Mouse (Mus musculus): ENCODE results near the gene Plppr5.

Plppr5 gene

GRCm38 (mm10) chr3:117574529-117575252 lies at the start of gene Plppr5:
Plppr5 (plus strand) TSS chr3:117574836.
- peak; percentile 50 to 51 for DNase-seq

- DNase-seq: no peak
Observed at GRCm38 (mm10) chr3:117549899-117550298, 24.7 kb upstream of the Plppr5 start.

- no peak for DNase-seq
Observed at GRCm38 (mm10) chr3:117550526-117550925, 24.1 kb upstream of the Plppr5 start.

GRCm38 (mm10) chr3:117556972-117557371 lies 17.7 kb upstream of the Plppr5 start:
- no peak for DNase-seq

GRCm38 (mm10) chr3:117575253-117575927 lies 754 bp downstream of the Plppr5 start:
- DNase-seq: peak; percentile 18 to 31

- no peak for DNase-seq
Observed at GRCm38 (mm10) chr3:117575928-117576254, 1.3 kb downstream of the Plppr5 start.

- peak in 1 of 2 experiments; percentile 4 for DNase-seq
Observed at GRCm38 (mm10) chr3:117577349-117577748, 2.7 kb downstream of the Plppr5 start.

GRCm38 (mm10) chr3:117582628-117583027 lies 8.0 kb downstream of the Plppr5 start:
- no peak for DNase-seq

GRCm38 (mm10) chr3:117602404-117602803 lies 27.8 kb downstream of the Plppr5 start:
- no peak for DNase-seq

- DNase-seq: peak in 1 of 2 experiments; percentile 1
Observed at GRCm38 (mm10) chr3:117603458-117603857, 28.8 kb downstream of the Plppr5 start.

- DNase-seq: no peak
Observed at GRCm38 (mm10) chr3:117606383-117606782, 31.7 kb downstream of the Plppr5 start.

GRCm38 (mm10) chr3:117611453-117611852 lies 36.8 kb downstream of the Plppr5 start:
- DNase-seq: no peak

- no peak for DNase-seq
Observed at GRCm38 (mm10) chr3:117614856-117615255, 40.2 kb downstream of the Plppr5 start.

- no peak for DNase-seq
Observed at GRCm38 (mm10) chr3:117625257-117626001, 50.8 kb downstream of the Plppr5 start.

- no peak for DNase-seq
Observed at GRCm38 (mm10) chr3:117628799-117629198, 54.2 kb downstream of the Plppr5 start.

- DNase-seq: peak; percentile 24 to 32
Observed at GRCm38 (mm10) chr3:117630332-117630731, 55.7 kb downstream of the Plppr5 start.

GRCm38 (mm10) chr3:117648612-117649011 lies 74.0 kb downstream of the Plppr5 start:
- no peak for DNase-seq

GRCm38 (mm10) chr3:117664316-117664715 lies 89.7 kb downstream of the Plppr5 start:
- DNase-seq: no peak

- DNase-seq: no peak
Observed at GRCm38 (mm10) chr3:117679189-117679588, 104.6 kb downstream of the Plppr5 start.

- DNase-seq: no peak
Observed at GRCm38 (mm10) chr3:117684640-117685039, 110.0 kb downstream of the Plppr5 start.

GRCm38 (mm10) chr3:117686036-117686435 lies 111.4 kb downstream of the Plppr5 start:
- no peak for DNase-seq

- DNase-seq: no peak
Observed at GRCm38 (mm10) chr3:117686648-117687047, 112.0 kb downstream of the Plppr5 start.

- DNase-seq: no peak
Observed at GRCm38 (mm10) chr3:117694736-117695135, 120.1 kb downstream of the Plppr5 start.

GRCm38 (mm10) chr3:117696350-117696749 lies 121.7 kb downstream of the Plppr5 start:
- DNase-seq: no peak

Data from kidney, postnatal 4 days (tissue).